Mouse (Mus musculus) regulatory T cell (primary cell): Measurements from ENCODE around the gene Ccdc51.

Experiments used
- in situ Hi-C: fragments of 300-600 bp; cut with MboI, MseI; formaldehyde crosslinking; loops from one replicate; pipeline ENCODE4 v1.15.1; 2025; ENCODE audit warnings: high pct_unique_total_duplicates

The Ccdc51 gene

GRCm38 (mm10) chr9:109082124-109082800 is at the start of gene Ccdc51, which contains the start of gene Tma7:
TSS of gene Ccdc51 (plus strand) at chr9:109082493.
TSS of gene Tma7 (minus strand) at chr9:109082587.
- in situ Hi-C loops, result loop anchor here (5.0 kb wide), 1 partner anchor 40 kb away; no protein-coding TSS in a partner anchor

DNA sequence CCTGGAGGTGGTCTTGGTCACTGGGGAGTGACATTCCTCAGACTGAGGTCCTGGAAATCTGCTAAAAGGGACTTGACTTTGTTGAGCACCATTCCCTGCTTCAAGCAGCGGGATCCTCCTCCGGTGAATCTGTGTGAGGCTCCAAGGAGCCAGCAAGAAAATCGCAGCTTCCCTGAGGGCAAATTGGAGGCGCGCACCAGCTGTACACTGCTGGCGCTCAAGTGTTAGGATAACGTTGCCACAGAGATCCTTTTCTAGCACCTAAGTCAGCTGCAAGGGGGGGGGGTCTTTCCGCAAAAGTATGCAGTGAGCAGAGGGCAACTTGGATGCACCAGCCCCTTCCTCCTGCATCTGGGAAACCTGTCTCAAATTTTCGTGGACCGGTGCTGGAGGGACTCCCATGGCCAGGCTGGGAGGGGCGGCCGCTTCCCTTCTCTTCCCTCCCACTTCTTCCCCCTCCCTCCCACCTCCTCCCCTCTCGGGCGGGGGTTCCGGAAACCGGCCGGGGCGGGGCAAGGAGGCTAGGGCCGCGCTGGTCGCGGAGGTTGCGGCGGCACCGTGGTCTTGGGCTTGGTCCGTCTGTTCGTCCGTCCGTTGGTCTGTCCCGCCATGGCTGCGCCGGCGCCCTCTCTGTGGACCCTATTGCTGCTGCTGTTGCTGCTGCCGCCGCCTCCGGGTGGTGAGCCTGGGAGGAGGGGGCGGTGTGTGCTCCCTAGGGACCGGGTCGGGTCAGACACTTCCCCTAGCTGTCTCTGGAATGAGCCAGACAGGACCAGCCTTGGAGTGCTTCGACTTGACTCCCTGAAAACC is 44.0 kb upstream of the Ccdc51 start, which contains the start of gene Shisa5:
Gene Shisa5, plus strand, starts transcription at position 480 of the 810 bp plus-strand sequence.
- in situ Hi-C loops, result no loop called here

DNA sequence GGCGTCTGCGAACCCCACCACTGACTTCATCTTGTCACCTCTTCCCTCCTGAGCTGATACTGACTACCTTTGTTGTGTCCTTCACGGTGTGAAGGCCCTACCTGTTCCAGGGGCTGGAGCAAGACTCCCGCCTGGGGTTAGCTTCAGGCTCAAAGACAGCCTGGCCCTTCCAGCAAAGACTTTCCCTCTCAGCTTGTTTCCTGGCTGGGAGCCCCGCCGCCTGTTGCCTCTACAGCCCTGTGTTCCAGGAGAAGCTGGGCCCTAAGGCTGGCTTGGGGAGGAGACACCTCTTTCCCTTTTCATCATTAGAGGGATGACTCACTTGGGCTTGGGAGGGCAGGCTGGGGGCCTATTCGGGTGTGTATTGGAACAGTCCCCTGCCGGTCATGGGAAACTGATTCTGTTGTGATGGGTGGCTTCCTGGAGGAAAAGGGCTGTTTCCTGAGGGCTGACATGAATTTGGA is 43.4 kb upstream of the Ccdc51 start:
- in situ Hi-C loops, result no loop called here

- in situ Hi-C loops, result loop anchor here (5.0 to 10.0 kb wide), 2 partner anchors 38 to 545 kb away; partner anchors contain the start of gene Usp19
Measured at GRCm38 (mm10) chr9:109039681-109040080, 42.6 kb upstream of the Ccdc51 start.

GRCm38 (mm10) chr9:109040216-109040615 is 42.1 kb upstream of the Ccdc51 start:
- in situ Hi-C loops, result loop anchor here (5.0 to 10.0 kb wide), 2 partner anchors 37 to 545 kb away; partner anchors contain the start of gene Usp19

DNA sequence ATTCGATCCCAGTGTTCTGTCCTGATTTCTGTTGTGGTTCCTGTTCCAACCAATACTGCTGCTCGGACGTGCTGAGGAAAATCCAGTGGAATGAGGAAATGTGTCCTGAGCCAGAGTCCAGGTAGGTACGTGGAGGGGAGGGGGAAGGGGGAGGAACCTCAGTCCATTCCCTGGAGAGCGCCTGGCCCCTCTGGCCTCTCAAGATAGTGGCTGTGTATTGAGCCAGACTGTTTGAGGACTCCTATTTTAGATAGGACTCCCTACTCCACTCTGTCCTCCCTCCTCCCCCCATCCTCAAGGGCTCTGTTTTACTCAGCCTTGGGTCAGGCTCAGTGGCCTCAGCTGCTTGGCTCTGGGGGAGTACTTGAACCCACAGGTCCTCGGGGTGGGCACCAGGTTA is 41.4 kb upstream of the Ccdc51 start:
- in situ Hi-C loops, result loop anchor here (5.0 to 10.0 kb wide), 2 partner anchors 36 to 546 kb away; partner anchors contain the start of gene Usp19

- in situ Hi-C loops, result loop anchor here (5.0 to 10.0 kb wide), 2 partner anchors 36 to 547 kb away; partner anchors contain the start of gene Usp19
Measured at GRCm38 (mm10) chr9:109041351-109041750, 40.9 kb upstream of the Ccdc51 start.

- in situ Hi-C loops, result loop anchor here (10.0 kb wide), 1 partner anchor 552 kb away; the partner anchor contains the start of gene Usp19
Measured at GRCm38 (mm10) chr9:109046306-109046705, 36.0 kb upstream of the Ccdc51 start.

GRCm38 (mm10) chr9:109049316-109049715 is 33.0 kb upstream of the Ccdc51 start:
- in situ Hi-C loops, result loop anchor here (10.0 kb wide), 1 partner anchor 555 kb away; the partner anchor contains the start of gene Usp19

GRCm38 (mm10) chr9:109049996-109050673 is 32.2 kb upstream of the Ccdc51 start:
- in situ Hi-C loops, result loop anchor here (5.0 to 10.0 kb wide), 4 partner anchors 48 to 1745 kb away; partner anchors contain the start of genes Cdc25a and Usp19

DNA sequence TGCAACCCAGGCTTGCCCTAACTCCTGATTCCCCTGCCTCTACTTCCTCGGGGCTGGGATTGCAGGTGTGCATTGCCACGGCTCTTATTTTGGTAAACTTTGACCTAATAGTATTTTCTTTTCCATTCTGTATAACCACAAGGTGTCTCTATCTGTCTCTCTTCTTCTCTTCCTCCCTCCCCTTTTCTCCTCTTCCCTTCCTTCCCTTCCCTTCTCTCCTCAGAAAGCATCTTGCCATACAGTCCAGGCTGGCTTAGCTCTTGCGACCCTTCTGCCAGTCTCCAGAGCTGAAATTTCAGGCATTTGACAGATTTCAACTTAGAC is 31.7 kb upstream of the Ccdc51 start:
- in situ Hi-C loops, result loop anchor here (5.0 to 10.0 kb wide), 3 partner anchors 48 to 1746 kb away; partner anchors contain the start of gene Cdc25a

GRCm38 (mm10) chr9:109051011-109051501 is 31.2 kb upstream of the Ccdc51 start:
- in situ Hi-C loops, result loop anchor here (5.0 to 10.0 kb wide), 3 partner anchors 49 to 1746 kb away; partner anchors contain the start of gene Cdc25a

- in situ Hi-C loops, result loop anchor here (5.0 to 10.0 kb wide), 3 partner anchors 50 to 1747 kb away; partner anchors contain the start of gene Cdc25a
Measured at GRCm38 (mm10) chr9:109051651-109052489, 30.4 kb upstream of the Ccdc51 start.

DNA sequence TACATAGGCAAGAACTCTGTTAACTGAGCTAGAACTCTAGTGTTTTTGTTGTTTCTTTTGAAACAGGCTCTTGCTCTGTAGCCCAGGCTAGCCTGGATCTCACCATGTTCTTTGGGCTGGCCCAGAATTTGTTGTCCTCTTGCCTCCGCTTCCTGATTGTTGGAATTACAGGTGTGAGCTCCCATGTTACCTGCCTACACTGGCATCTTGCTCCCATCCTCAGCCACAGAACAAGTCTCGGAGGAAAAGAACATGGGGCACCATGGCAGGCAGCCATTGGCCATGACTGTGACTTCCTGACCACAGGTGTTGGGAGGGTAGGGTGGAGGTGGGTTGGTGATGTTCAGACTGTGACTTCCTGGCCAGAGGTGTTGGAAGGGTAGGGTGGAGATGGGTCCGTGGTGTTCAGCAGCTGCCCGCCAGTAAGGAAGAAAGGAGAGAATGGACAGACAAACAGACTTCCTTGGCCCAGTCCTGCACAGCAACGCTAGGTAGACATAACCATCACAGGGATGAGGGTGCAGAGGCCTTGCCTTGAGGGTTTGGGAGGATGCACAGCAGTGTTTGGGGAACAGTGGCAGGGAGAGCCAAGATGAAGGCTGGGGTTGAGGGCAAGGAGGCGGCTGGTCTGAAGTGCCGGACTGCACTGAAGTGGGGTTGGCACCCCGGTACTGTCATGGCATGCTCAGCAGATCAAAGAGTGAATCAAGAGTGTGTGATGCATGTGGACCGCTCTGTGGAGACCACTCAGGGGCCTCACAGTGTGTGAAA is 29.6 kb upstream of the Ccdc51 start:
- in situ Hi-C loops, result loop anchor here (5.0 to 10.0 kb wide), 3 partner anchors 50 to 1748 kb away; partner anchors contain the start of gene Cdc25a

- in situ Hi-C loops, result loop anchor here (5.0 to 10.0 kb wide), 3 partner anchors 51 to 1749 kb away; partner anchors contain the start of gene Cdc25a
Measured at GRCm38 (mm10) chr9:109053366-109053765, 28.9 kb upstream of the Ccdc51 start.

DNA sequence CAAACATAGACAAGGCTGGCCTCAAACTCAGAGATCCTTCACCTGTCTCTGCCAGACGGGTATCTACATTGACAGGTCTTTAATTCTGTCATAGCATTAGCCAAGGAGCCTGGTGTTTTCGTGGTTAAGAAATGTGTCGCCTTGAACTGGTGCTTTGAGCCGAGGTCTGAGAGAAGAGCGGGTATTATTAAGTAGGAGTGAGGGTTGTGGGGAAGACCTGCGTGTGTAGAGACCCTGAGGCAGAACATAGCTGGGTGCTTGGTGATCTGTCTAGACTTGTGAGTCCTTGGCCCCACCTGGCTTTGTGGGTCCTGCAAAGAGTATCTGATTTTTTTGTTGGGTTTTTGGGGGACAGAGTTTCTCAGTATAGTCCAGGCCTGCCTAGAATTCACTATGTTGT is 28.4 kb upstream of the Ccdc51 start:
- in situ Hi-C loops, result loop anchor here (5.0 to 10.0 kb wide), 3 partner anchors 52 to 1749 kb away; partner anchors contain the start of gene Cdc25a

DNA sequence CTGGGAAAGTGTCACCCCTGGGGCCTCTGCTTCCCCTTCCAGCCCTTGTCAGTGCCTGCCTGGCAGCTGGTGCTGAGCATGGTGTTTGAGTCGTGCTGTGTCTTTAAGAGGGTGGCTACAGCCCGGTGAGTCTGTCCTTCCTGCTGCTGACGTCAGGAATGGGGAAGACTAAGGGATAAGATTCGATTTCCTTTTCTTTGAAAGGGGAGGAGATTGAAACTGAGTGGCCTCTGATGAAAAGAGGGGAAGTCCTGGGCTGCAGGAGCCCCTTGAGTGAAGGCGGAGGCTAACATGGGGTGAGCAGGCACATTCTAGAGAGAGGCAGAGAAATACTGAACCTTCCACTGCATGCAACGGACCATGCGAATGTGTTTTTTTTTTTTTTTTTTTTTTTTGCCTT is 27.6 kb upstream of the Ccdc51 start:
- in situ Hi-C loops, result loop anchor here (5.0 to 10.0 kb wide), 4 partner anchors 52 to 1750 kb away; partner anchors contain the start of genes Cdc25a and Wdr6

DNA sequence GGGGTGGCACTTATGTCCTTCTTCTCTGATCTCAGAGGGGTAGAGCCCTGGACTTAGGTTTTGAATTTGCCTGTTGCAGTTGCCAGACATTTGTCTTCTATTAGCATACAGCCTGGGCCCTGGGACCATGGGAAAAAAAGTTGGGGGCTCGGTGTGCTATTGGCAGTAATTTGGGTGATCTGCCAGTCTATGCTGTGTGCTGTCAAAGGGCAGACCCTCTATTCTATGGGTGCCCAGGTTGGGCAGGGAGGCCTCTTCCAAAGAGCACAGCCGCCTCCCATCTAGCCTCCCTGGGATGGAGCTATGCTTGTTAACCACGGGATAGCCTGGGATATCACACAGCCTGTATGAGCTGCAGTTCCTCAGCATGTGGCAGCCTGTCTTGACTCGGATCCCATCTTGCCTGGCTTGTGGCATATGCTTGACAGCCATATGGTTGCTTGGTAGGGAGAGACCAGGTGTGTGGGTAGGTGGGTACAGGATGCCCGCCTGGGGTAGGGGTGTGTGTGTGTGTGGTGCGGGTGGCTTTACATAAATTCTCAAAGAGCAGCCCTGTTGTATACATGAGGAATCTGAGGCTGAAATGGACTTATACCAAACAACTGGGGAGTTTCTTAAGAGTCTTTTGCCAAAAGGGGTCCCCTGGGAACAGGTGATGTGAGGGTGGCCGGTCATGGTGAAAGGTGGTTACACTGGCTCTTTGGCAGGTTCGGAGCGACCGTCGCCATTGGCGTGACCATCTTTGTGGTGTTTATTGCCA is 26.8 kb upstream of the Ccdc51 start:
- in situ Hi-C loops, result loop anchor here (5.0 to 10.0 kb wide), 2 partner anchors 478 to 1751 kb away; partner anchors contain the start of gene Wdr6
